Mouse (Mus musculus): ENCODE data around the gene Ccdc146. TPM values are rescaled to one million over a fixed set of nuclear protein-coding genes. Genes with fewer than 3 reads are reported as not detected.
"Not testable (repeated sequence)": the region's sequence is repeated elsewhere in the genome, so short reads cannot be mapped to it uniquely, and the experiment has no call there.

Gene Ccdc146
- polyA plus RNA-seq, 1 experiment from 2014 or later, result 2.2 TPM

DNA sequence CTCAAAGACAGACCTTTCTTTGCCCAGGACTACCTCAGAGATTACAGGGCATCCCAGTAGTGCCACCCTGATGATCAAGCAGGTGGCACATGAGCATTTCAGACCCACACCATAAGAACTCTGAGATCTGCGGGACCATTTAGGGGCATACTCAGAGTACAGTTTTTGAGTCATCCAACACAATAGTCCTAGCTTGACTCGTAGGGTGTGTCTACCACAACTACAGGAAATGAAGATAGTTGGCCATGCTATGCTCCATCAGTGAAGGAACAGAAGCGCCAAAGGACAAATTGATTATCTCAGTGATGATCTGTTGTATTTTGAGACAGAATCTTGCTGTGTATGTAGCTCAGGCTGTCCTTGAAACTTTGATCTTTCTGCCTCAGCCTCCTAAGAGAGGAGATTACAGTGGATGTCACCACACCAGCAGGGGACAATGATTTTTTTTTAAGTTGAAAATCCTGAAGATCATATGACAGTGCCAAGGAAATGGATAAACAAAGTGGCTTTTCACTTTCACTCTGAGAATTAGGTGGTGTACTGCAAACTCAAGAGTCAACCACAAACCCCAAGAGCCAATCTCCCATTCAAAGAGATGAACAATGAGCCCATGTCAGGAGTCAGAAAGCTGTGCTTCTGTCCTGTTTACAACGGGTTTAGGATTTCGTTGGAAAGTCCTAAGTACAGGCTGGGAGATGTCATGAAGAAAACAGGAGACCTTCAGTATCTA is 54.1 kb downstream of the Ccdc146 start:
- Histone ChIP-seq H3K9me3 (replicated peaks; ENCODE audit: control insufficient read depth, low read length) (no peaks in the 10 kb centered on the region), H3K27ac (ENCODE audit: low read depth, low read length) (no peak overlapping the region), H3K4me2 (no peak overlapping the region), H3K4me1 (ENCODE audit: control insufficient read depth, insufficient read depth, low read length) (no peaks in the 10 kb centered on the region), H3K9ac (ENCODE audit: low read depth, low read length) (no peak overlapping the region), H3K36me3 (ENCODE audit: control insufficient read depth, insufficient read depth, low read length) (no peaks in the 10 kb centered on the region), H3K4me3 (ENCODE audit: low read depth, low read length) (no peak overlapping the region), H3K27me3 (ENCODE audit: control insufficient read depth, insufficient read depth, low read length) (no peaks in the 10 kb centered on the region)
- ATAC-seq (replicated peaks; ENCODE audit: insufficient number of reproducible peaks, low FRiP score, low TSS enrichment), result no peak
- WGBS (ENCODE audit: insufficient replicate concordance), result 81% methylated on average over 5 of the region's 5 CpGs

DNA sequence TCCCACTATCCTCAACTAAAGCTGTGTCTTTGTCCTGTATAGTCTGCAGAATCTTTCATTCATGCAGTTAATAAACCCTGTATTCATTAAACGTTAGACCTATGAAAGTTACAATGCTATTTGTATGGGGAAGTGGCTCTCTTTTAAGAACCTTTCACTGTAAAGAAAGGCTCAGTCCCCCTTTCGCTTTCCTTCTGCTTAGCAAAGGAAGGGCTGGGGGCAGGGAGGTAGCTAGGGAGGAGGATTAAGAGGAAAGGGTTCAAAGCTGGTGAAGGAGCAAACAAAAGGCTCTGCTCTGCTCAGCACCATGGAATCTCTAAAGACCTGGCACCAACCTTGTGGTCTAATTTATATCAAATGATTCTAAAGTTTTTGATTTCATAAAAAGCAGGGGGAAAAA is 57.0 kb downstream of the Ccdc146 start:
- H3K27ac ChIP-seq (ENCODE audit: low read depth, low read length), result no peak overlapping the region
- no peaks in the 10 kb centered on the region for H3K27me3 ChIP-seq (ENCODE audit: control insufficient read depth, insufficient read depth, low read length)
- no peaks in the 10 kb centered on the region for H3K36me3 ChIP-seq (ENCODE audit: control insufficient read depth, insufficient read depth, low read length)
- 48% methylated on average over 2 of the region's 2 CpGs for WGBS (ENCODE audit: insufficient replicate concordance)
- ATAC-seq (replicated peaks; ENCODE audit: insufficient number of reproducible peaks, low FRiP score, low TSS enrichment), result no peak
- H3K4me1 ChIP-seq (ENCODE audit: control insufficient read depth, insufficient read depth, low read length), result no peaks in the 10 kb centered on the region
- H3K4me2 ChIP-seq, result no peak overlapping the region
- H3K9me3 ChIP-seq (replicated peaks; ENCODE audit: control insufficient read depth, low read length), result no peaks in the 10 kb centered on the region
- H3K9ac ChIP-seq (ENCODE audit: low read depth, low read length), result no peak overlapping the region
- no peak overlapping the region for H3K4me3 ChIP-seq (ENCODE audit: low read depth, low read length)

DNA sequence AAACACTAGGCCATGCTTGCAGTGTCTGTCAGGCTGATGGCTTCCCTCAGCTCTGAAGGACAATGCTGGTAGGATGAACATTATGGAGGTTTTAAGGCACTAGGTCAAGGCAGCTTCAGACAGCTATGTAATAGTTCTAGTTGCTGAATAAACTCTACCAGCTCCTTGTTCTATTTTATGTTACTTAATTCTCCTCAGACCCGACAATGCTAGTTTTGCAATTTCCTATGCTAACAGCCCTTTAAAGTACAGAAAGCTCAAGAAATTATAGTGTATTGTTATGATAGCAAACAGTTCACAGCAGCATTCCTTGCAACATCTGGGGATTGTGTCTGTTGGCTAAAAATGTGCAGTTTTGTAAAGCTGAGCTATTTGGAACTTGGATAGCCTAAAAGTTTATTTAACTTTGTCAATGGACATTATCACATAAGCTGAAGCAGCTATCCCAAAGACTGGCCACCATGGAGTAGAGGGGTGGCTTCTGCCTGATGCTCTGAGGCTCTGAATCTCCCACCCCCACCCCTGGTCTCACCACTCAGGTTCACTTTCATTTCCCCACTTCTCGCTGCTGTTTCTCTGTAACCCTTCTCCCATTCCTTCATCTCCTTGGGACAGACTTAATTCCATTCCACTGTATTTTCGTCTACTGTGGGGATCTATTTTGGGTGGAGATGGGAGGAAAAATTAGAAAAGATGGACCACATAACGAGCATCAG is 58.0 kb downstream of the Ccdc146 start:
- H3K9ac ChIP-seq (ENCODE audit: low read depth, low read length), result no peak overlapping the region
- WGBS (ENCODE audit: insufficient replicate concordance), result 64% methylated on average over 4 of the region's 4 CpGs
- no peak for ATAC-seq (replicated peaks; ENCODE audit: insufficient number of reproducible peaks, low FRiP score, low TSS enrichment)

DNA sequence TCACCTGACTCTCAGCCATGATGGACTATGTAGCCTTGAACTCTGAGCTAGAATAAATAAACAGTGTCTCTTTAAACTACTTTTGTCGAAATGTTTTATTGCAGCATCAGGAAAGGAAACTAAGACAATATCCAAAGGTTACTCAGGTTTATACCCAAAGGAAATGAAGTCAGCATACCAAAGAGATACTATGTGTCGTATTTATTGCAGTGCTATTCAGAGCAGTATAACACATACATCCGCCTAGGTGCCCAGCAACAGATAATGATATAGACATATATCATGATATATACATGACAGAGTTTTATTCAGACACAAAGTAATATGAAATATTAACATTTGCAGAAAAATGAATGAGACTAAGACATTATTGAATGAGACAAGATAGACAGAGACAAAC is 61.1 kb downstream of the Ccdc146 start:
- H3K4me3 ChIP-seq (ENCODE audit: low read depth, low read length), result no peak overlapping the region
- no peaks in the 10 kb centered on the region for H3K4me1 ChIP-seq (ENCODE audit: control insufficient read depth, insufficient read depth, low read length)
- 69% methylated on average over 3 of the region's 3 CpGs for WGBS (ENCODE audit: insufficient replicate concordance)
- H3K9me3 ChIP-seq (replicated peaks; ENCODE audit: control insufficient read depth, low read length), result no peaks in the 10 kb centered on the region
- H3K9ac ChIP-seq (ENCODE audit: low read depth, low read length), result no peak overlapping the region
- H3K27me3 ChIP-seq (ENCODE audit: control insufficient read depth, insufficient read depth, low read length), result no peaks in the 10 kb centered on the region
- no peak overlapping the region for H3K27ac ChIP-seq (ENCODE audit: low read depth, low read length)
- ATAC-seq (replicated peaks; ENCODE audit: insufficient number of reproducible peaks, low FRiP score, low TSS enrichment), result no peak
- no peak overlapping the region for H3K4me2 ChIP-seq
- no peaks in the 10 kb centered on the region for H3K36me3 ChIP-seq (ENCODE audit: control insufficient read depth, insufficient read depth, low read length)

More for the DNA sequence above, 58.0 kb downstream of the Ccdc146 start:
- H3K27me3 ChIP-seq (ENCODE audit: control insufficient read depth, insufficient read depth, low read length), result no peaks in the 10 kb centered on the region
- H3K4me2 ChIP-seq, result no peak overlapping the region
- H3K4me1 ChIP-seq (ENCODE audit: control insufficient read depth, insufficient read depth, low read length), result no peaks in the 10 kb centered on the region
- H3K4me3 ChIP-seq (ENCODE audit: low read depth, low read length), result no peak overlapping the region
- no peaks in the 10 kb centered on the region for H3K36me3 ChIP-seq (ENCODE audit: control insufficient read depth, insufficient read depth, low read length)
- H3K9me3 ChIP-seq (replicated peaks; ENCODE audit: control insufficient read depth, low read length), result no peaks in the 10 kb centered on the region
- no peak overlapping the region for H3K27ac ChIP-seq (ENCODE audit: low read depth, low read length)

DNA sequence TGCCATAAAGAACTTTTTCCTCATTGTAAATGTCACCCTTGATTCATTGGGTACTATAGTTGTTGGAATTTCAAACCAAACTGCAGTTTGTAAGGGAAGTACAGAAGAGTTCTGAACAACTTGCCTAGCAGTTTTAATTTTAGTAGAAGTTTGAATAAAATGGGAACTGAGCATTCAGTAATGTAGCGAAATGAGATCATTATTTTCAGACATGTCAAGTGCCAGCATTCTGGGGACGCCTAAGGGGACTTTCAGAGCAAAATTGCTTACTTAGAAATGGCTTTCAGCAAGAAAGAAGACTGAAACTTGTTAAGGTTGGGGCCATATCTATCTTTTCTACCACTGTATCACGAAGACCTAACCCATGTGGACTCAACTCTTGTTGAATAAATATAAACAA is 65.8 kb downstream of the Ccdc146 start:
- H3K4me1 ChIP-seq (ENCODE audit: control insufficient read depth, insufficient read depth, low read length), result peaks cover 4% of the 10 kb centered on the region; the same call in 1 of the 2 replicates
- no peaks in the 10 kb centered on the region for H3K27me3 ChIP-seq (ENCODE audit: control insufficient read depth, insufficient read depth, low read length)
- no peak overlapping the region for H3K4me2 ChIP-seq
- 77% methylated on average over 3 of the region's 3 CpGs for WGBS (ENCODE audit: insufficient replicate concordance)
- no peak for ATAC-seq (replicated peaks; ENCODE audit: insufficient number of reproducible peaks, low FRiP score, low TSS enrichment)
- no peaks in the 10 kb centered on the region for H3K36me3 ChIP-seq (ENCODE audit: control insufficient read depth, insufficient read depth, low read length)
- no peak overlapping the region for H3K4me3 ChIP-seq (ENCODE audit: low read depth, low read length)
- no peak overlapping the region for H3K27ac ChIP-seq (ENCODE audit: low read depth, low read length)
- no peak overlapping the region for H3K9ac ChIP-seq (ENCODE audit: low read depth, low read length)
- no peaks in the 10 kb centered on the region for H3K9me3 ChIP-seq (replicated peaks; ENCODE audit: control insufficient read depth, low read length)

DNA sequence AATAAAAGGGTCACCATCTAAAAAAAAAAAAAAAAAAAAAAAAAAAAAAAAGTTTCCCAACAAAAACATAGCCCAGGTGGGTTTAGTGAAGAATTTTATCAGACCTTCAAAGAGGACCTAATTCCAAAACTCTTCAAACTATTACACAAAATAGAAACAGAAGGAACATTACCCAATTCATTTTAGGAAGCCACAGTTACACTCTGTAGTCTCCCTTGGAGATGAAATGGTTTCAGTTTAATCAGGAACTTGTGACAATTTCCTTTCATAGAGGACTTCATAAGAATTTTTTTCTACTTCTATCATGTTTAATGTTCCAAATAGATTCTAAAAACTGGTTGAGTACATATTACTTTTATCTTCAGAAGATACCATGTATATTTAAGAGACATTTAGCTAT is 72.8 kb downstream of the Ccdc146 start:
- H3K27me3 ChIP-seq (ENCODE audit: control insufficient read depth, insufficient read depth, low read length), result no peaks in the 10 kb centered on the region
- no peak overlapping the region for H3K27ac ChIP-seq (ENCODE audit: low read depth, low read length)
- H3K4me3 ChIP-seq (ENCODE audit: low read depth, low read length), result no peak overlapping the region
- no peaks in the 10 kb centered on the region for H3K36me3 ChIP-seq (ENCODE audit: control insufficient read depth, insufficient read depth, low read length)
- ATAC-seq (replicated peaks; ENCODE audit: insufficient number of reproducible peaks, low FRiP score, low TSS enrichment), result no peak
- peaks cover 10% of the 10 kb centered on the region; the same call in 1 of the 2 replicates for H3K4me1 ChIP-seq (ENCODE audit: control insufficient read depth, insufficient read depth, low read length)
- no peaks in the 10 kb centered on the region for H3K9me3 ChIP-seq (replicated peaks; ENCODE audit: control insufficient read depth, low read length)
- H3K4me2 ChIP-seq, result no peak overlapping the region
- H3K9ac ChIP-seq (ENCODE audit: low read depth, low read length), result no peak overlapping the region

DNA sequence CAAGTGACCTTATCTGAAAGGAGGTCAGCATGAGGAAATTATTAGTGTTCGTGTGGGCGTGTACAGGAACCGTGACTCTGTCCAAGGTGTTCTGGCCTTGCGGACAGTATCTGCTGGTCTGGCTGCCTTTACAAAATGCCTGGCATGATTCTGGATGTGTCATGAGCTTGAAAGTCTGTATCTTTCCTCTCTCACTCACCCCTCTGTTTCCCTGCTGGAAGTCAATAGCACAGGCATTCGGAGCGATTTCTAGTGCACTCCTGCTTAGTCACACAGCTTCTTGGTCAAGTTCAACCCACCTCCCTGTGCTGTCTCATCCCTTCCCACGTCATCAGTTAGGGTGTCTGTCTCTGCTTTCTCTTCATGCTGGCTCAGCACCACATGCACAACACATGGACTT is 76.1 kb downstream of the Ccdc146 start:
- Histone ChIP-seq H3K36me3 (ENCODE audit: control insufficient read depth, insufficient read depth, low read length) (no peaks in the 10 kb centered on the region), H3K4me3 (ENCODE audit: low read depth, low read length) (no peak overlapping the region), H3K4me1 (ENCODE audit: control insufficient read depth, insufficient read depth, low read length) (0 out of 2 replicates have a peak, but pooled peaks cover 3% of the 10 kb centered on the region), H3K27me3 (ENCODE audit: control insufficient read depth, insufficient read depth, low read length) (no peaks in the 10 kb centered on the region), H3K27ac (ENCODE audit: low read depth, low read length) (no peak overlapping the region), H3K4me2 (no peak overlapping the region), H3K9me3 (replicated peaks; ENCODE audit: control insufficient read depth, low read length) (no peaks in the 10 kb centered on the region), H3K9ac (ENCODE audit: low read depth, low read length) (no peak overlapping the region)
- 68% methylated on average over 7 of the region's 7 CpGs for WGBS (ENCODE audit: insufficient replicate concordance)
- ATAC-seq (replicated peaks; ENCODE audit: insufficient number of reproducible peaks, low FRiP score, low TSS enrichment), result no peak

DNA sequence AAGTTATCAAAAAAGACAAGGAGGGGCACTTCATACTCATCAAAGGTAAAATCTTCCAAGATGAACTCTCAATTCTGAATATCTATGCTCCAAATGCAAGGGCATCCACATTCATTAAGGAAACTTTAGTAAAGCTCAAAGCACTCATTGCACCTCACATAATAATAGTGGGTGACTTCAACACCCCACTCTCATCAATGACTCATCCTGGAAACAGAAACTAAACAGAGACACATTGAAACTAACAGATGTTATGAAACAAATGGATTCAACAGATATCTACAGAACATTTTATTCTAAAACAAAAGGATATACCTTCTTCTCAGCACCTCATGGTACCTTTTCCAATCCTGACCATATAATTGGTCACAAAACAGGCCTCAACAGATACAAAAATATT is 82.2 kb downstream of the Ccdc146 start:
- not testable (repeated sequence) for H3K36me3 ChIP-seq (ENCODE audit: control insufficient read depth, insufficient read depth, low read length); H3K27ac ChIP-seq (ENCODE audit: low read depth, low read length); H3K9ac ChIP-seq (ENCODE audit: low read depth, low read length); H3K27me3 ChIP-seq (ENCODE audit: control insufficient read depth, insufficient read depth, low read length); H3K4me3 ChIP-seq (ENCODE audit: low read depth, low read length); ATAC-seq (replicated peaks; ENCODE audit: insufficient number of reproducible peaks, low FRiP score, low TSS enrichment); H3K9me3 ChIP-seq (replicated peaks; ENCODE audit: control insufficient read depth, low read length); H3K4me2 ChIP-seq; H3K4me1 ChIP-seq (ENCODE audit: control insufficient read depth, insufficient read depth, low read length)

DNA sequence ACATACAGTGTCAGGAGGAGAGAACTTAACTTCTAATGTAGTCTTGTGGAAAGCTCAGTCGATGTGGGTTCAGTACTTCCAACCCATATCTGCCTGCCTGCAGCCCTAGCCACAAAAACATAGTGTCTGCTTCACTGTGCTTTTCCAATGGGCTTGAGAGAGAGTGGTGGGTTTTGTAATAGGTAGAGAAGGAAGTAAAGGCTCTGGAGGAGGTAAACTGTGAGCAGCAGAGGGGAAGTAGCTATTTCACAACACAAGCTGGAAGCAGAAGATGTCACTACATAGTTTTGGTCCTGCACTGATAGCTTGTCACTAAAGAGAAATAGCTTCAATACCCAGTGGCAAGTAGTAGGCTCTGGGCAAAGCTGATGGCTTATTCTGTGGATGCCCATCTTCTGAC is 92.4 kb downstream of the Ccdc146 start:
- Histone ChIP-seq H3K27ac (ENCODE audit: low read depth, low read length) (peak overlapping the region; percentile 66), H3K4me2 (no peak overlapping the region)
- WGBS (ENCODE audit: insufficient replicate concordance), result 74% methylated on average over 1 of the region's 1 CpGs

More for the DNA sequence above, 92.4 kb downstream of the Ccdc146 start:
- H3K9ac ChIP-seq (ENCODE audit: low read depth, low read length), result no peak overlapping the region
- no peaks in the 10 kb centered on the region for H3K27me3 ChIP-seq (ENCODE audit: control insufficient read depth, insufficient read depth, low read length)
- H3K4me1 ChIP-seq (ENCODE audit: control insufficient read depth, insufficient read depth, low read length), result peaks cover 26% of the 10 kb centered on the region
- H3K4me3 ChIP-seq (ENCODE audit: low read depth, low read length), result no peak overlapping the region
- ATAC-seq (replicated peaks; ENCODE audit: insufficient number of reproducible peaks, low FRiP score, low TSS enrichment), result no peak
- no peaks in the 10 kb centered on the region for H3K36me3 ChIP-seq (ENCODE audit: control insufficient read depth, insufficient read depth, low read length)
- H3K9me3 ChIP-seq (replicated peaks; ENCODE audit: control insufficient read depth, low read length), result no peaks in the 10 kb centered on the region

Measured in heart, embryonic 11.5 days (tissue).